Mouse (Mus musculus) midbrain, embryonic 16.5 days (tissue): ENCODE results near the gene Junb. TPM values are rescaled to one million over a fixed set of nuclear protein-coding genes. Genes with fewer than 3 reads are reported as not detected.

Experiments used
- ATAC-seq: fragments of 200-750 bp; cut with Nextera tagmentation; 2 replicates; pipeline ENCODE4 v1.8.0; 2017; ENCODE audit warnings: moderate TSS enrichment
- H3K27ac ChIP-seq: fragments of 300-500 bp; sonication (generic); 2 replicates; pipeline ENCODE4 v1.5.1; 2014; ENCODE audit warnings: mild to moderate bottlenecking, low read length, mixed read lengths
- H3K27me3 ChIP-seq: fragments of 300-500 bp; sonication (generic); 2 replicates; pipeline ENCODE4 v1.6.1; 2014; ENCODE audit warnings: low read depth, low read length, mixed read lengths; ENCODE audit not compliant: control insufficient read depth, insufficient read depth
- H3K36me3 ChIP-seq: fragments of 300-500 bp; sonication (generic); 2 replicates; pipeline ENCODE4 v1.6.1; 2014; ENCODE audit warnings: mild to moderate bottlenecking, low read length, moderate library complexity, mixed read lengths; ENCODE audit not compliant: control insufficient read depth, insufficient read depth
- H3K4me1 ChIP-seq: fragments of 300-500 bp; sonication (generic); 2 replicates; pipeline ENCODE4 v1.6.1; 2014; ENCODE audit warnings: mild to moderate bottlenecking, low read length, mixed read lengths; ENCODE audit not compliant: control insufficient read depth, insufficient read depth
- H3K4me2 ChIP-seq: fragments of 300-500 bp; sonication (generic); 2 replicates; pipeline ENCODE4 v1.6.1; 2014; ENCODE audit warnings: mild to moderate bottlenecking, low read length, mixed read lengths
- H3K4me3 ChIP-seq: fragments of 300-500 bp; sonication (generic); 2 replicates; pipeline ENCODE4 v1.5.1; 2014; ENCODE audit warnings: low read depth, mild to moderate bottlenecking, low read length, moderate library complexity, mixed read lengths
- H3K9ac ChIP-seq: fragments of 300-500 bp; sonication (generic); 2 replicates; pipeline ENCODE4 v1.6.1; 2014; ENCODE audit warnings: low read depth, low read length, mixed read lengths
- H3K9me3 ChIP-seq: fragments of 300-500 bp; sonication (generic); replicated peaks from 2 replicates; pipeline ENCODE4 v1.6.1; 2014; ENCODE audit warnings: mild to moderate bottlenecking, low read length, mixed read lengths; ENCODE audit not compliant: control insufficient read depth, poor library complexity, severe bottlenecking
- WGBS: fragments of 180-500 bp; shearing (Covaris S2); extraction: QIAGEN DNeasy Blood & Tissue Kit; methylation state at CpG from one replicate; pipeline ENCODE4 v1.1.7; 2014; 5-methylcytosine and 5-hydroxymethylcytosine counted together
- polyA plus RNA-seq: library from polyadenylated mRNA; unstranded; fragments of >200 nt; fragmentation: Nextera tagmentation; extraction: Ambion mirVana; gene quantifications from 2 replicates; pipeline ENCODE4 v1.2.1, GENCODE M21; 2015

The Junb gene
- polyA plus RNA-seq, 1 experiment from 2014 or later = 5.3 TPM

GRCm38 (mm10) chr8:84952612-84953255 lies 25.8 kb downstream of the Junb start:
- Histone ChIP-seq H3K27me3 (peaks cover 21% of the 10 kb centered on the region), H3K4me1 (no peaks in the 10 kb centered on the region), H3K36me3 (no peaks in the 10 kb centered on the region), H3K4me2 (no peak overlapping the region), H3K4me3 (no peak overlapping the region), H3K9ac (no peak overlapping the region), H3K9me3 (no peaks in the 10 kb centered on the region; the same call in 1 of the 2 replicates), H3K27ac (no peak overlapping the region)
- no peak for ATAC-seq
- 12% methylated on average over 18 of the region's 18 CpGs for WGBS

- Histone ChIP-seq H3K9ac (no peak overlapping the region), H3K9me3 (no peaks in the 10 kb centered on the region; the same call in 1 of the 2 replicates), H3K4me2 (no peak overlapping the region), H3K4me3 (no peak overlapping the region), H3K36me3 (no peaks in the 10 kb centered on the region), H3K27ac (no peak overlapping the region), H3K27me3 (peaks cover 21% of the 10 kb centered on the region), H3K4me1 (peaks cover 22% of the 10 kb centered on the region; the same call in 1 of the 2 replicates)
- no peak for ATAC-seq
- WGBS = 13% methylated on average over 12 of the region's 12 CpGs
Observed at GRCm38 (mm10) chr8:84949753-84950152, 28.8 kb downstream of the Junb start.

- WGBS = 13% methylated on average over 9 of the region's 9 CpGs
Observed at GRCm38 (mm10) chr8:84947241-84947545, 31.3 kb downstream of the Junb start.

DNA sequence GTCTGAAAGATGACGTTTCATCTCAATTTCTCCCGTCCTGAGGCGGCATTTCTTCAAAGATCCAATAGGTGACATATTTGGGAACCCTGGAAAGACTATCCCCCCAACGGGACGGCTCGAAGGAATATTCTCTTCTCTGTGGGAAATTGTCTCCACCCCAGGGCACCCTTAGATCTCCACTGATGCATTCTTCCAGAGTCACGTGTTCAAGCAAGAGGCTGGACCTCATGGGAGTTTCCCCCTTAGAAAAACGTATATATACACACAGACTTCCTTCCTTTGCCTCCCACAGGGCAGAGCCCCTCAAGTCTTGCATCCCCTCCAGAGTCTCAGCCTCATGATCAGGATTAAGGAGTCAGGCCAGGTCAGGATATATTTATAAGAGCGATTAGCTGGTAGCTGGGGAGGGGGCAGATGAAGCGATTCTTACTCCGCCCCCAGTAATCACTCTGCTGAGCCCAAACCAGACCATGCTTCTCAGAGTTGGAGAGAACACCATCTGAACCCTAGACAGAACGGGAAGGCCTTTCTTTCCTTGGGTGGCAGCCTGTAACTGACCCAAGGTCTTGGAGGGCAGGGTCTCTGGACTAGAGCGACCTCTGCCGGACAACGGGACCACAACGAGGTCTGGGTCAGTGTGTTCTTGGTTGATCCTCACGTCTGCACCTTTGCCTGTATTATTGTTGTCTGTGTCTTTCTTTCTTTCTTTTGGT lies 31.8 kb downstream of the Junb start, which contains the start of gene Rtbdn:
TSS of gene Rtbdn (plus strand) at position 464 of the 713 bp plus-strand sequence.
- peak; percentile 32; the same call in 1 of the 2 replicates for ATAC-seq
- Histone ChIP-seq H3K4me1 (peaks cover 33% of the 10 kb centered on the region), H3K9me3 (no peaks in the 10 kb centered on the region), H3K27ac (peak within 1 kb of the TSS; percentile 86), H3K4me2 (peak within 1 kb of the TSS; percentile 76), H3K27me3 (peaks cover 17% of the 10 kb centered on the region), H3K4me3 (peak within 1 kb of the TSS; percentile 81), H3K9ac (peak within 1 kb of the TSS; percentile 87), H3K36me3 (no peaks in the 10 kb centered on the region)
- 5% methylated on average over 17 of the region's 17 CpGs for WGBS

More at GRCm38 (mm10) chr8:84947241-84947545, 31.3 kb downstream of the Junb start:
- H3K9me3 ChIP-seq = no peaks in the 10 kb centered on the region
- peak overlapping the region; percentile 81 for H3K4me3 ChIP-seq
- H3K27me3 ChIP-seq = peaks cover 17% of the 10 kb centered on the region
- no peaks in the 10 kb centered on the region for H3K36me3 ChIP-seq
- H3K4me1 ChIP-seq = peaks cover 33% of the 10 kb centered on the region
- H3K4me2 ChIP-seq = peak overlapping the region; percentile 76
- no peak for ATAC-seq
- no peak overlapping the region; the same call in 1 of the 2 replicates for H3K27ac ChIP-seq
- peak overlapping the region; percentile 58 for H3K9ac ChIP-seq

- Histone ChIP-seq H3K27ac (peak overlapping the region; percentile 86), H3K4me2 (peak overlapping the region; percentile 76), H3K9me3 (no peaks in the 10 kb centered on the region), H3K27me3 (peaks cover 17% of the 10 kb centered on the region), H3K9ac (peak overlapping the region; percentile 87), H3K4me3 (peak overlapping the region; percentile 81), H3K4me1 (peaks cover 33% of the 10 kb centered on the region), H3K36me3 (no peaks in the 10 kb centered on the region)
- peak; percentile 57 for ATAC-seq
- WGBS = under 1% methylated on average over 25 of the region's 67 CpGs
Observed at GRCm38 (mm10) chr8:84945633-84946527, 32.6 kb downstream of the Junb start.

DNA sequence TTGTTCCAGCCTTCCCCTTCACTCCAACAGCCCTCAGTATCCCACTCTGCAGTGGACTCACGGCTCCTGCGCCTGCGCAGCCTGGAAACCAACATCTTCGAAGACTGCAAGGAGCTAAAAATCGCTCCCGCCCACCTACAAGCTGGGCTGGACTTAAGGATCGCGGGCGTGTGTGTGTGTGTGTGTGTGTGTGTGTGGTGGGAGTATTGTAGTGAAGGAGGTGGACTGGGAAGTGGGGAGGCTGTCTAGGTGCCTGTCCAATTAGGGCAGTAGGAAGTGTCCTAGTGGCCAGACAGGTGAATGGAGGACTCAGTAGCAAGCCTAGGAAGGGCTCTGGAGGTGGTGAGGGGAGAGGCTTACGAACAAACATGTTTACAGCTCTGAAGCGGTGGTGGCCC lies 33.3 kb downstream of the Junb start:
- H3K9ac ChIP-seq = peak overlapping the region; percentile 87
- H3K9me3 ChIP-seq = no peaks in the 10 kb centered on the region
- H3K36me3 ChIP-seq = no peaks in the 10 kb centered on the region
- peaks cover 33% of the 10 kb centered on the region for H3K4me1 ChIP-seq
- ATAC-seq = peak; percentile 70
- H3K27ac ChIP-seq = peak overlapping the region; percentile 86
- peaks cover 14% of the 10 kb centered on the region for H3K27me3 ChIP-seq
- under 1% methylated on average over 11 of the region's 11 CpGs for WGBS
- H3K4me3 ChIP-seq = peak overlapping the region; percentile 81
- peak overlapping the region; percentile 76 for H3K4me2 ChIP-seq

DNA sequence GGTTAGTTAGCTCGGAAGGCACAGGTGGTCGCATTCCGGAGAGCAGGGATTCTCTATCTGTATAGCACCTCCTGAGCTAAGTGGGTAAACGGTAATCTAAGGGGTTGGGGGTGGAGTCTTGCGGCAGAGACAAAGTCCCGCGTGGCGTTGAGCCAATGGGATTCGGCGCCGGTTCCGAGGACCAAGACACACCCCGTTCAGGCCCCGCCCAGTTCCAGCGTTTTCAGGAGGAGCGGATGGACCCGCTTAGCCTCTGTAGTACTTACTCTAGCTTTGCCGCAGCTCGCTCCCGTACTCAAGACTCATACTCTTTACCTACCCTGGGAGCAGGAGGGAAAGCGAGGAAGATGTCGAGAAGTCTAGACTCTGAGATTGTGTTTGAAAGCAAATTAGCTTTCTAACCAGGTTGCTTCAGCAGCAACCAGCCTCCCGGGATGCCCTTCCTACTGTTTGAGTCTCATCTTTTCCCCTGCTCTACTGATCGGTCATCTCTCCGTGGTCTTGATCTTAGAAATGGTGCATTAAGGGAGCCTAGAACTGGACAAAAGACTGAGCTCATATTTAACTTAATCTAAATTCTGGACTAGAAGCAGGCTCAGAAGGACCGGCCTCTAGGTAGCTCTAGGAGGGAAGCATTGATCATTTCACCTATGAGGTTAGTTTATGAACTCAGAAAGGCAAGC lies 33.9 kb downstream of the Junb start:
- Histone ChIP-seq H3K4me3 (peak overlapping the region; percentile 81), H3K4me2 (peak overlapping the region; percentile 76), H3K9ac (peak overlapping the region; percentile 87), H3K9me3 (no peaks in the 10 kb centered on the region), H3K27me3 (peaks cover 9% of the 10 kb centered on the region), H3K27ac (peak overlapping the region; percentile 86), H3K4me1 (peaks cover 33% of the 10 kb centered on the region), H3K36me3 (no peaks in the 10 kb centered on the region)
- WGBS = 2% methylated on average over 26 of the region's 26 CpGs
- ATAC-seq = peak; percentile 30; the same call in 1 of the 2 replicates

DNA sequence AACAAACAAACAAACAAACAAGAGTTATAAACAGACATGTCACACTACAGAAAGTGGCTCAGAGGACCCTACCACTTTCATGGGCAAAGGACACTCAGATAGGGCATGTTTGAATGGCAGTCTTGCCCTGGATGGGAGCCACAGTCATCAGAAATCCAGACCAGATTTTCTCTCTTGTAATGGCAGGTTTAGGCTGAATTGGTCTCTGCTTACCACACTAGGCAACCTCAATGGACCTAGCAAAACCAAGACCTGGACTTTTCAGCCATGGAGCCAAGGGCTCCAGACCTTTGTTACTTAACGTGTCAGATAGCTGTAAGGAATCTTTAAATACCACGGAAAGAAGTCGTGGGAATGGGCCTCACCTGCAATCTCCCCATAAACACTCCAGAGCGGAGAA lies 34.8 kb downstream of the Junb start:
- Histone ChIP-seq H3K4me2 (peak overlapping the region; percentile 76), H3K4me3 (peak overlapping the region; percentile 81; the same call in 1 of the 2 replicates), H3K9me3 (no peaks in the 10 kb centered on the region), H3K36me3 (no peaks in the 10 kb centered on the region), H3K27me3 (peaks cover 9% of the 10 kb centered on the region), H3K9ac (no peak overlapping the region), H3K4me1 (peaks cover 33% of the 10 kb centered on the region), H3K27ac (no peak overlapping the region)
- WGBS = 17% methylated on average over 4 of the region's 4 CpGs
- no peak for ATAC-seq
